Mouse (Mus musculus) intestine, postnatal 0 days (tissue): Measurements from ENCODE around the gene Rspo4. TPM values are rescaled to one million over a fixed set of nuclear protein-coding genes. Genes with fewer than 3 reads are reported as not detected.

ENCODE experiments used
- ATAC-seq: fragments of 200-750 bp; cut with Nextera tagmentation; 2 replicates; pipeline ENCODE4 v1.8.0; 2017; ENCODE audit warnings: mild to moderate bottlenecking, moderate TSS enrichment, moderate library complexity
- H3K27ac ChIP-seq: fragments of 300-500 bp; sonication (generic); 2 replicates; pipeline ENCODE4 v1.5.1; 2014; ENCODE audit warnings: mild to moderate bottlenecking, low read depth, low read length, moderate library complexity
- H3K27me3 ChIP-seq: fragments of 300-500 bp; sonication (generic); replicated peaks from 2 replicates; pipeline ENCODE4 v1.6.1; 2014; ENCODE audit warnings: low read length, mixed read lengths; ENCODE audit not compliant: control insufficient read depth, insufficient read depth
- H3K36me3 ChIP-seq: fragments of 300-500 bp; sonication (generic); 2 replicates; pipeline ENCODE4 v1.6.1; 2014; ENCODE audit warnings: mild to moderate bottlenecking, moderate library complexity; ENCODE audit not compliant: control insufficient read depth, insufficient read depth
- H3K4me1 ChIP-seq: fragments of 300-500 bp; sonication (generic); replicated peaks from 2 replicates; pipeline ENCODE4 v1.6.1; 2014; ENCODE audit warnings: antibody characterized with exemption, low read length, mixed read lengths; ENCODE audit not compliant: control insufficient read depth, insufficient read depth
- H3K4me2 ChIP-seq: fragments of 300-500 bp; sonication (generic); replicated peaks from 2 replicates; pipeline ENCODE4 v1.6.1; 2014; ENCODE audit warnings: low read depth, mild to moderate bottlenecking, moderate library complexity
- H3K4me3 ChIP-seq: fragments of 300-500 bp; sonication (generic); 2 replicates; pipeline ENCODE4 v1.5.1; 2014; ENCODE audit warnings: low read depth, low read length
- H3K9ac ChIP-seq: fragments of 300-500 bp; sonication (generic); 2 replicates; pipeline ENCODE4 v1.6.1; 2014; ENCODE audit warnings: mild to moderate bottlenecking, low read depth, low read length
- H3K9me3 ChIP-seq: fragments of 300-500 bp; sonication (generic); 2 replicates; pipeline ENCODE4 v1.6.1; 2016; ENCODE audit warnings: mixed run types; ENCODE audit not compliant: control insufficient read depth
- CTCF ChIP-seq: sonication (generic); IDR thresholded peaks from 2 replicates; pipeline ENCODE4 v1.5.1; 2016; ENCODE audit warnings: low read depth, mild to moderate bottlenecking, control low read depth, antibody characterized with exemption, moderate library complexity
- WGBS: fragments of 180-500 bp; shearing (Covaris S2); extraction: QIAGEN DNeasy Blood & Tissue Kit; methylation state at CpG from one replicate; pipeline ENCODE4 v1.1.7; 2014; 5-methylcytosine and 5-hydroxymethylcytosine counted together
- polyA plus RNA-seq: library from polyadenylated mRNA; unstranded; fragments of >200 nt; fragmentation: Nextera tagmentation; extraction: Ambion mirVana; gene quantifications from 2 replicates; pipeline ENCODE4 v1.2.1, GENCODE M21; 2015

Rspo4 gene
- polyA plus RNA-seq, 1 experiment from 2014 or later, result not detected

GRCm38 (mm10) chr2:151874551-151874950 lies 31.8 kb downstream of the Rspo4 start:
- Histone ChIP-seq H3K4me2 (no peak overlapping the region), H3K4me3 (no peak overlapping the region), H3K27ac (no peak overlapping the region), H3K9me3 (no peaks in the 10 kb centered on the region), H3K36me3 (no peaks in the 10 kb centered on the region), H3K27me3 (no peaks in the 10 kb centered on the region), H3K4me1 (no peaks in the 10 kb centered on the region), H3K9ac (no peak overlapping the region)
- peak; percentile 54 for TF ChIP-seq CTCF
- ATAC-seq, result no peak

GRCm38 (mm10) chr2:151876012-151876485 lies 33.3 kb downstream of the Rspo4 start:
- peak; percentile 95 for TF ChIP-seq CTCF
- no peak overlapping the region for H3K27ac ChIP-seq
- no peak overlapping the region; the same call in 1 of the 2 replicates for H3K9ac ChIP-seq
- ATAC-seq, result peak; percentile 53; the same call in 1 of the 2 replicates
- no peaks in the 10 kb centered on the region for H3K36me3 ChIP-seq
- 13% methylated on average over 8 of the region's 8 CpGs for whole genome bisulfite sequencing
- H3K4me2 ChIP-seq, result no peak overlapping the region
- no peaks in the 10 kb centered on the region for H3K9me3 ChIP-seq
- H3K4me3 ChIP-seq, result no peak overlapping the region
- no peaks in the 10 kb centered on the region for H3K27me3 ChIP-seq
- no peaks in the 10 kb centered on the region for H3K4me1 ChIP-seq

- no peak for TF ChIP-seq CTCF
- Histone ChIP-seq H3K27me3 (no peaks in the 10 kb centered on the region), H3K9ac (no peak overlapping the region), H3K9me3 (no peaks in the 10 kb centered on the region), H3K4me1 (no peaks in the 10 kb centered on the region), H3K27ac (no peak overlapping the region), H3K36me3 (no peaks in the 10 kb centered on the region), H3K4me3 (no peak overlapping the region), H3K4me2 (no peak overlapping the region)
- no peak for ATAC-seq
- 78% methylated on average over 3 of the region's 3 CpGs for WGBS
Observed at GRCm38 (mm10) chr2:151878645-151879044, 35.9 kb downstream of the Rspo4 start.

GRCm38 (mm10) chr2:151879760-151880159 lies 37.0 kb downstream of the Rspo4 start:
- no peak overlapping the region for H3K4me3 ChIP-seq
- H3K27me3 ChIP-seq, result no peaks in the 10 kb centered on the region
- no peaks in the 10 kb centered on the region for H3K4me1 ChIP-seq
- 46% methylated on average over 2 of the region's 2 CpGs for WGBS
- no peak overlapping the region for H3K4me2 ChIP-seq
- no peak overlapping the region for H3K9ac ChIP-seq
- H3K36me3 ChIP-seq, result no peaks in the 10 kb centered on the region
- peak; percentile 44 for TF ChIP-seq CTCF
- no peak overlapping the region for H3K27ac ChIP-seq
- ATAC-seq, result no peak
- no peaks in the 10 kb centered on the region for H3K9me3 ChIP-seq

GRCm38 (mm10) chr2:151891031-151891430 lies 48.3 kb downstream of the Rspo4 start:
- Histone ChIP-seq H3K4me1 (no peaks in the 10 kb centered on the region), H3K27me3 (no peaks in the 10 kb centered on the region), H3K27ac (no peak overlapping the region), H3K4me3 (no peak overlapping the region), H3K9ac (no peak overlapping the region), H3K36me3 (no peaks in the 10 kb centered on the region), H3K9me3 (no peaks in the 10 kb centered on the region), H3K4me2 (no peak overlapping the region)
- TF ChIP-seq CTCF, result no peak
- ATAC-seq, result no peak
- WGBS, result 62% methylated on average over 6 of the region's 6 CpGs

- WGBS, result 53% methylated on average over 15 of the region's 15 CpGs
- H3K9ac ChIP-seq, result no peak overlapping the region
- H3K36me3 ChIP-seq, result no peaks in the 10 kb centered on the region
- H3K4me2 ChIP-seq, result no peak overlapping the region
- TF ChIP-seq CTCF, result no peak
- no peaks in the 10 kb centered on the region for H3K27me3 ChIP-seq
- H3K27ac ChIP-seq, result no peak overlapping the region
- H3K4me1 ChIP-seq, result no peaks in the 10 kb centered on the region
- no peaks in the 10 kb centered on the region for H3K9me3 ChIP-seq
- H3K4me3 ChIP-seq, result no peak overlapping the region
- no peak for ATAC-seq
Observed at GRCm38 (mm10) chr2:151893122-151893774, 50.5 kb downstream of the Rspo4 start.
